Mouse (Mus musculus) cerebellum, adult 11 months (tissue): ENCODE measurements around the gene Clcn3.

Experiments
- DNase-seq: peaks from one replicate; pipeline ENCODE4 v3.0.0; 2022

Clcn3 gene

GRCm38 (mm10) chr8:60951271-60951670 lies 31.8 kb downstream of the Clcn3 start:
- peak; percentile 32 for DNase-seq

GRCm38 (mm10) chr8:60949859-60950258 lies 33.2 kb downstream of the Clcn3 start:
- DNase-seq, result no peak

DNA sequence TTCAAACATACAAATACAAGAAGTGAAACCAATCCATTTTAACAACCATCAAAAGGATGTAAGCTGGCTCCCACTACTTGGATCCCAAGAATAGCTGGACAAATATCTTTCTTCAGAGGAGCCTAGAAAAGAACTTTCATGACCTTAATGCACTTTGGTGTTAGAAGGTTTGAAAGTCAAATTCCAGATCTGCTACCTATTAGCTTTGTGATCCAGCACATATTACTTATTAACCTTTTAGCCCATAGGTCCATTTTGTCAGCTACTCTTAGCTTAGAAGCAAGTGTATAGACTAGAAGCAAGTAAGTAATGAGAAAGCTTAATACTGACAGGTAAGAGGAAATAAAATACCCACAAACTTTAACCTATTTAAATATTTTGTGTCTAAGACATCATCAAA lies 35.6 kb downstream of the Clcn3 start:
- DNase-seq, result no peak

DNA sequence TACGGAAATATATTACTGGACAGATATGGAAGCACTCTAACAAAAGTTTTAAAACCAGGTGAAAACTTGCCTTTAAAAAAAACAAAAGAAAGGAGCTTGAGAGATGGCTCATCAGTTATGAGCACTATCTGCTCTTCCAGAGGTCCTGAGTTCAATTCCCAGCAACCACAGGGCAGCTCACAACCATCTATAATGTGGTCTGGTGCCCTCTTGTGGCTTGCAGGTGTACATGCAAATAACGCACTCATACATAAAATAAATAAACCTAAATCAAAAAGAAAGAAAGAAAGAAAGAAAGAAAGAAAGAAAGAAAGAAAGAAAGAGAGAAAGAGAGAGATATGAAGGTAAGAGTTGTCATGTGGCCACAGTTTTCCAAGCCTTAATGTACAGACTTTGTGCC lies 40.2 kb downstream of the Clcn3 start:
- DNase-seq, result no peak

DNA sequence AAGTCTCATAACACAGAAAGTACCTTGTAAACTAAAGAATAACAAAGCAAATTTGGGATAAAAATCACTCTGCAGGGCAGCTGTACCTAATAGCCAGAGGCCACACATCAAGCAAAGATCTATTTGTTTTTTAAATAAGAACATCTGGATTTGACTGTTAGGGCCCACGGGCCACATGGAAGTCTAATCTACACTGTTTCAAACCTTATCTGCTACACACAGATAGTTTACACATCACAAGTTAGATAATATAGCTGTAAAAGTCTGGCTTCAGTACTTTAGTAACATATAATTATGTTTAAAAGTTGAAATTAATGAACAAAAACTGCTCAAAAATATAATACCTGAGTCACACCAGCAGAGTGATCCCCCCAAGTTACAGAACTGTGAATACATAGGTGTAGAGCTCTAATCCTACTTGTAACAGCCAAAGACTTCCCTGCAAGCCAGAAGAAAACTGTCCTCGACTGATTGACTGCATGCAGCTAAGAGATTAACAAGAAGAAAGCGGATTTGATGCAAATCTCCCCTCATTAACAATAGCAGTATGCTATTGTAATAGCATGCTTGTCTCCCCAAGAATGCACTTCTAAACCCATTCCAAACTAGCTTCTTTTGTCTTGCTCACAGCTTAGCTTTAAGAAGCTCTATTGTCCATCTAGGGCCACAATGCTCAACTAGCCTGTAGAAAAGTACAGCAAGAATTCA lies 44.2 kb downstream of the Clcn3 start:
- DNase-seq, result no peak

DNA sequence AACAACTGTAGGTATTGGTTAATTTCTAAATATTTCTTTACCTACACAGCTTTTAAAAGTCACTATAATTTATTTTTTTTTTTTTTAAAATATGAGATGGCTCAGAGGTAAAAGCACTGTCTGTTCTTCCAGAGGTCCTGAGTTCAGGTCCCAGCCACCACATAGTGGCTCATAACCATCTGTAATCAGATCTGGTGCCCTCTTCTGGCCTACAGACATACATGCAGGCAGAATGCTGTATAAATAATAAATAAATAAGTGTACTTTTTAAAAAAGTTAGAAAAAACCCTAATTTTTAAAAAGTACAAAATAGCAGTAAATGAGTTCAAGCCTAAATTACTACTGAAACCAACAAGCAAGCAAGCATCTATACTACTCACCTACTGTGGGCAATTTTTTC lies 49.5 kb downstream of the Clcn3 start:
- no peak for DNase-seq

DNA sequence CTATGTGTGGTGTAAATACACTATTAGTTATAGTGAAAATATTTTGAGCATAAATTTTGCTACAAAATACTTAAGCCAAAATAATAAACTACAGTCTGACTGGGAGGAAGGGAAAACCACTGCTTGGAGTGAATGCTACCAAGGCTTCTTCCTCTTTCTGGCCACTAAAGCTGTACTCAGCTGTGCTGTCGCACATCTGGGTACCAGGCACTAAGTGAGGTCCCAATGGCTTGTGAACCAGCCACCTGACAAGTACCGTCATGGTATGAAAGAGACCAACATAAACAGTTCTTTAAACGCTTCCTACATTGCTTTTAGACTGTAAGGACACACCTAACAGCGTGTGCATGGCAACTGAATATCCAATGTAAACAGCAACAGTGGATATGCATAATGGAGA lies 62.9 kb downstream of the Clcn3 start:
- no peak for DNase-seq

- DNase-seq, result no peak
These were observed 64.0 kb downstream of the Clcn3 start for GRCm38 (mm10) chr8:60919069-60919468.

GRCm38 (mm10) chr8:60912554-60912953 lies 70.5 kb downstream of the Clcn3 start:
- DNase-seq, result no peak

GRCm38 (mm10) chr8:60912081-60912480 lies 71.0 kb downstream of the Clcn3 start:
- no peak for DNase-seq

- no peak for DNase-seq
These were observed 83.0 kb downstream of the Clcn3 start for GRCm38 (mm10) chr8:60900147-60900546.

GRCm38 (mm10) chr8:60895878-60896277 lies 87.2 kb downstream of the Clcn3 start:
- no peak for DNase-seq

DNA sequence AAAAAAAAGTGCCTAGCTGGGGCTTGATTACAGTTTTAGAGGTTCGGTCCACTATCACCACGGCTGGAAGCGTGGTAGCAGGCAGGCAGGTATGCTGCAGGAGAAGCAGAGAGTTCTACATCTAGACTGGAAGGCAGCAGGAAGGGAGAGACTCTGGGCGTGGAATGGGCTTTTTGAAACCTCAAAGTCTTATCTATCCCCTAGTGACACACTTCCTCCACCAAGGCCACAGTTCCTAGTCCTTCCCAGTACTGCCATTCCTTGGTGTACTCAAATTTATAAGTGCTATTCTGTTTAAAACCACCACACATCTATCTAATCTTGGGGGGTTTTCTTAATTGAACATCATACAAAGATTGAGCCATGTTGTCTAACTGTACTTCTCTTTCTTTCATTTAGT lies 91.3 kb downstream of the Clcn3 start:
- no peak for DNase-seq

DNA sequence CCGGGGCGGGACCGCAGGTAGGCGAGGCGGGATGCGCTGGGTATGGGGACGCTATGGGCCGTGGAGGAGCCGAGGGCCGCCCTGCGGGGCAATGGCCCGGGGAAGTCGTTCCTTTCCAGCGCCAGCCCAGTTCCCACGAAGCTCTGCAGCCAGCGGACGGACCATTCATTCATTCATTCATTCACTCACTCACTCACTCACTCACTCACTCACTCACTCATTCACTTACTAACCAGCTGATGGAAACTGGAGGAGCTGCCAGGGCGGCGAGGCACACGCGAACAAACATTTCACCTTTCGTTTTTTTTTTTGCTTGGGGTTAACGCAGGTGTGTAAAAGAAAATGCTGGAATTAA lies 92.6 kb downstream of the Clcn3 start:
- no peak for DNase-seq

- DNase-seq, result peak; percentile 93
These were observed 93.1 kb downstream of the Clcn3 start, which contains the start of gene Hpf1 for GRCm38 (mm10) chr8:60889843-60890519. Hpf1 (plus strand) TSS chr8:60890418.

DNA sequence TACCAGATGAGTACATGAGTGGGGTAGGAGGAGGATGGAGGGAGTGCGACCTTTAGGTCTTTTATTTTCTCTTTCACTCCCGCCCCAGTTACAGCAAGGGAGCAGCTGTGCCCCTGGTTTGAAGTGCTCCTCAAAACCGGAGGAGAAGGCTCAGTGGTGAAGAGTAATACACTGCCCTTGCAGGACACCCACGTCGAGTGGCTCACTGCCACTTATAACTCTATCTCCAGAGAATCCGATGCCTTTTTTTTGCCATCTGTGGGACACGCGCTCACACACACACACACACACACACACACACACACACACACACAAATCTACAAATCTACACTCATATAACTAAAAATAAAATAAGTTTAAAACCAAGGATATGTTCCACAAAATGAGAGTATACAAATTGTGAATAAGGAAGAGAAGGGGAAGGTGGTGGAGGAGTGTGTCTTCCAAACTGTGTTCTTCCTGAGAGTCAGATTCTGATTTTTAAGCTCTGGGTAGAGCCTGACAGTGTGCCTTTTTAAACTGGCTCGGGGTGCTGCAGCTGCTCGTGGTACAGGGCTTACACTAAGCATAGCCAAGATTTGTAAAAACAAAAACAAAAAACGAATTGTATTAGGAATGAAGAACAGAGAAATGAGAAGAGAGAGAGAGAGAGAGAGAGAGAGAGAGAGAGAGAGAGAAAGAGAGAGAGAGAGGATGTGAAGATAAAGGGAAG lies 93.8 kb downstream of the Clcn3 start:
- DNase-seq, result no peak

GRCm38 (mm10) chr8:60886736-60887135 lies 96.4 kb downstream of the Clcn3 start:
- no peak for DNase-seq

GRCm38 (mm10) chr8:60883419-60884137 lies 99.5 kb downstream of the Clcn3 start:
- DNase-seq, result no peak

GRCm38 (mm10) chr8:60878617-60879016 lies 104.5 kb downstream of the Clcn3 start:
- DNase-seq, result no peak

GRCm38 (mm10) chr8:60870231-60871193 lies 112.6 kb downstream of the Clcn3 start:
- no peak for DNase-seq

- no peak for DNase-seq
These were observed 113.3 kb downstream of the Clcn3 start for GRCm38 (mm10) chr8:60869761-60870160.
